Mouse (Mus musculus) midbrain, embryonic 15.5 days (tissue): ENCODE measurements around the gene Spg20. TPM values are rescaled to one million over a fixed set of nuclear protein-coding genes. Genes with fewer than 3 reads are reported as not detected.
A peak's percentile ranks its signal among the peaks of the same experiment; 100 is the strongest.

Experiments used
- ATAC-seq: fragments of 200-750 bp; cut with Nextera tagmentation; replicated peaks from 2 replicates; pipeline ENCODE4 v1.8.0; 2017; ENCODE audit warnings: moderate TSS enrichment
- H3K27ac ChIP-seq: fragments of 300-500 bp; sonication (generic); 2 replicates; pipeline ENCODE4 v1.5.1; 2015; ENCODE audit warnings: mild to moderate bottlenecking, inconsistent platforms
- H3K27me3 ChIP-seq: fragments of 300-500 bp; sonication (generic); replicated peaks from 2 replicates; pipeline ENCODE4 v1.6.1; 2015; ENCODE audit warnings: inconsistent platforms
- H3K36me3 ChIP-seq: fragments of 300-500 bp; sonication (generic); replicated peaks from 2 replicates; pipeline ENCODE4 v1.6.1; 2015; ENCODE audit warnings: inconsistent platforms
- H3K4me1 ChIP-seq: fragments of 300-500 bp; sonication (generic); 2 replicates; pipeline ENCODE4 v1.6.1; 2015; ENCODE audit warnings: inconsistent platforms
- H3K4me2 ChIP-seq: fragments of 300-500 bp; sonication (generic); 2 replicates; pipeline ENCODE4 v1.6.1; 2015; ENCODE audit warnings: inconsistent platforms, mild to moderate bottlenecking, moderate library complexity
- H3K4me3 ChIP-seq: fragments of 300-500 bp; sonication (generic); 2 replicates; pipeline ENCODE4 v1.5.1; 2015; ENCODE audit warnings: mild to moderate bottlenecking, inconsistent platforms
- H3K9ac ChIP-seq: fragments of 300-500 bp; sonication (generic); 2 replicates; pipeline ENCODE4 v1.6.1; 2015; ENCODE audit warnings: mild to moderate bottlenecking, inconsistent platforms
- H3K9me3 ChIP-seq: fragments of 300-500 bp; sonication (generic); 2 replicates; pipeline ENCODE4 v1.6.1; 2016; ENCODE audit warnings: inconsistent platforms
- WGBS: fragments of 180-500 bp; shearing (Covaris S2); methylation state at CpG from one replicate; pipeline ENCODE4 v1.1.7; 2015; ENCODE audit warnings: mixed read lengths; 5-methylcytosine and 5-hydroxymethylcytosine counted together
- polyA plus RNA-seq: library from polyadenylated mRNA; unstranded; fragments of >200 nt; fragmentation: Nextera tagmentation; extraction: Ambion mirVana; gene quantifications from 2 replicates; pipeline ENCODE4 v1.2.1, GENCODE M21; 2015

Spg20 gene
- polyA plus RNA-seq, 1 experiment from 2014 or later = 15.8 TPM

- ATAC-seq = no peak
- no peak overlapping the region for H3K4me2 ChIP-seq
- no peak overlapping the region for H3K9ac ChIP-seq
- no peaks in the 10 kb centered on the region for H3K36me3 ChIP-seq
- H3K9me3 ChIP-seq = no peaks in the 10 kb centered on the region
- H3K27me3 ChIP-seq = no peaks in the 10 kb centered on the region
- H3K4me3 ChIP-seq = no peak overlapping the region
- WGBS = 40% methylated on average over 6 of the region's 6 CpGs
- H3K4me1 ChIP-seq = no peaks in the 10 kb centered on the region
- no peak overlapping the region for H3K27ac ChIP-seq
Observed at GRCm38 (mm10) chr3:55084781-55085180, 27.1 kb upstream of the Spg20 start.

GRCm38 (mm10) chr3:55085716-55086115, 26.2 kb upstream of the Spg20 start:
- Histone ChIP-seq H3K4me3 (no peak overlapping the region), H3K27me3 (no peaks in the 10 kb centered on the region), H3K27ac (no peak overlapping the region), H3K4me2 (no peak overlapping the region), H3K36me3 (no peaks in the 10 kb centered on the region), H3K9ac (no peak overlapping the region), H3K4me1 (no peaks in the 10 kb centered on the region), H3K9me3 (no peaks in the 10 kb centered on the region)
- no peak for ATAC-seq
- 34% methylated on average over 3 of the region's 3 CpGs for WGBS

- H3K27me3 ChIP-seq = no peaks in the 10 kb centered on the region
- H3K9me3 ChIP-seq = no peaks in the 10 kb centered on the region
- whole genome bisulfite sequencing = 90% methylated on average over 5 of the region's 5 CpGs
- no peak overlapping the region for H3K9ac ChIP-seq
- no peaks in the 10 kb centered on the region for H3K36me3 ChIP-seq
- H3K4me2 ChIP-seq = no peak overlapping the region
- ATAC-seq = no peak
- no peak overlapping the region for H3K4me3 ChIP-seq
- H3K4me1 ChIP-seq = no peaks in the 10 kb centered on the region
- H3K27ac ChIP-seq = no peak overlapping the region
Observed at GRCm38 (mm10) chr3:55086948-55087347, 25.0 kb upstream of the Spg20 start.

GRCm38 (mm10) chr3:55087360-55087759, 24.5 kb upstream of the Spg20 start:
- Histone ChIP-seq H3K4me2 (no peak overlapping the region), H3K4me3 (no peak overlapping the region), H3K27me3 (no peaks in the 10 kb centered on the region), H3K27ac (no peak overlapping the region), H3K9me3 (no peaks in the 10 kb centered on the region), H3K36me3 (no peaks in the 10 kb centered on the region), H3K9ac (no peak overlapping the region), H3K4me1 (no peaks in the 10 kb centered on the region)
- no peak for ATAC-seq
- WGBS = 73% methylated on average over 4 of the region's 4 CpGs

GRCm38 (mm10) chr3:55088359-55088758, 23.5 kb upstream of the Spg20 start:
- H3K4me2 ChIP-seq = no peak overlapping the region
- ATAC-seq = no peak
- H3K9me3 ChIP-seq = no peaks in the 10 kb centered on the region
- H3K27ac ChIP-seq = no peak overlapping the region
- no peak overlapping the region for H3K9ac ChIP-seq
- H3K27me3 ChIP-seq = no peaks in the 10 kb centered on the region
- WGBS = 77% methylated on average over 4 of the region's 4 CpGs
- no peaks in the 10 kb centered on the region for H3K36me3 ChIP-seq
- no peaks in the 10 kb centered on the region for H3K4me1 ChIP-seq
- no peak overlapping the region for H3K4me3 ChIP-seq

GRCm38 (mm10) chr3:55088843-55089242, 23.1 kb upstream of the Spg20 start:
- H3K9me3 ChIP-seq = no peaks in the 10 kb centered on the region
- no peak overlapping the region for H3K4me2 ChIP-seq
- H3K36me3 ChIP-seq = no peaks in the 10 kb centered on the region
- no peaks in the 10 kb centered on the region for H3K4me1 ChIP-seq
- no peak overlapping the region for H3K4me3 ChIP-seq
- H3K9ac ChIP-seq = no peak overlapping the region
- WGBS = 89% methylated on average over 3 of the region's 3 CpGs
- H3K27ac ChIP-seq = no peak overlapping the region
- H3K27me3 ChIP-seq = no peaks in the 10 kb centered on the region
- ATAC-seq = no peak

GRCm38 (mm10) chr3:55089291-55089690, 22.6 kb upstream of the Spg20 start:
- ATAC-seq = no peak
- Histone ChIP-seq H3K9ac (no peak overlapping the region), H3K4me1 (no peaks in the 10 kb centered on the region), H3K36me3 (no peaks in the 10 kb centered on the region), H3K4me2 (no peak overlapping the region), H3K27me3 (no peaks in the 10 kb centered on the region), H3K27ac (no peak overlapping the region), H3K9me3 (no peaks in the 10 kb centered on the region), H3K4me3 (no peak overlapping the region)
- 85% methylated on average over 4 of the region's 4 CpGs for WGBS

GRCm38 (mm10) chr3:55093161-55093560, 18.7 kb upstream of the Spg20 start:
- H3K4me2 ChIP-seq = no peak overlapping the region
- H3K9ac ChIP-seq = no peak overlapping the region
- no peak for ATAC-seq
- no peaks in the 10 kb centered on the region for H3K9me3 ChIP-seq
- no peak overlapping the region for H3K4me3 ChIP-seq
- 76% methylated on average over 1 of the region's 1 CpGs for WGBS
- H3K27ac ChIP-seq = no peak overlapping the region
- H3K4me1 ChIP-seq = peaks cover 6% of the 10 kb centered on the region; the same call in 1 of the 2 replicates
- no peaks in the 10 kb centered on the region for H3K36me3 ChIP-seq
- no peaks in the 10 kb centered on the region for H3K27me3 ChIP-seq

- H3K27ac ChIP-seq = peak overlapping the region; percentile 39
- no peaks in the 10 kb centered on the region for H3K27me3 ChIP-seq
- no peak overlapping the region for H3K4me3 ChIP-seq
- H3K36me3 ChIP-seq = no peaks in the 10 kb centered on the region
- 22% methylated on average over 8 of the region's 8 CpGs for WGBS
- peak; percentile 62; the same call in 1 of the 2 replicates for ATAC-seq
- peaks cover 6% of the 10 kb centered on the region; the same call in 1 of the 2 replicates for H3K4me1 ChIP-seq
- no peak overlapping the region for H3K9ac ChIP-seq
- H3K4me2 ChIP-seq = no peak overlapping the region
- H3K9me3 ChIP-seq = no peaks in the 10 kb centered on the region
Observed at GRCm38 (mm10) chr3:55095968-55096654, 15.8 kb upstream of the Spg20 start.

- H3K9me3 ChIP-seq = no peaks in the 10 kb centered on the region
- 68% methylated on average over 2 of the region's 2 CpGs for WGBS
Observed at GRCm38 (mm10) chr3:55096655-55097005, 15.3 kb upstream of the Spg20 start.

GRCm38 (mm10) chr3:55097186-55097585, 14.7 kb upstream of the Spg20 start:
- Histone ChIP-seq H3K36me3 (no peaks in the 10 kb centered on the region), H3K27ac (no peak overlapping the region), H3K27me3 (no peaks in the 10 kb centered on the region), H3K4me2 (no peak overlapping the region), H3K9ac (no peak overlapping the region), H3K4me3 (no peak overlapping the region), H3K9me3 (no peaks in the 10 kb centered on the region), H3K4me1 (peaks cover 6% of the 10 kb centered on the region; the same call in 1 of the 2 replicates)
- ATAC-seq = no peak
- WGBS = 78% methylated on average over 2 of the region's 2 CpGs

More at GRCm38 (mm10) chr3:55096655-55097005, 15.3 kb upstream of the Spg20 start:
- H3K9ac ChIP-seq = no peak overlapping the region
- no peak for ATAC-seq
- H3K27ac ChIP-seq = peak overlapping the region; percentile 39
- H3K27me3 ChIP-seq = no peaks in the 10 kb centered on the region
- no peak overlapping the region for H3K4me2 ChIP-seq
- H3K36me3 ChIP-seq = no peaks in the 10 kb centered on the region
- no peak overlapping the region for H3K4me3 ChIP-seq
- peaks cover 6% of the 10 kb centered on the region; the same call in 1 of the 2 replicates for H3K4me1 ChIP-seq

- no peaks in the 10 kb centered on the region for H3K27me3 ChIP-seq
- H3K36me3 ChIP-seq = no peaks in the 10 kb centered on the region
- ATAC-seq = peak; percentile 60; the same call in 1 of the 2 replicates
- H3K27ac ChIP-seq = no peak overlapping the region
- no peaks in the 10 kb centered on the region for H3K9me3 ChIP-seq
- 27% methylated on average over 2 of the region's 2 CpGs for WGBS
- no peak overlapping the region for H3K4me2 ChIP-seq
- peaks cover 6% of the 10 kb centered on the region; the same call in 1 of the 2 replicates for H3K4me1 ChIP-seq
- no peak overlapping the region for H3K4me3 ChIP-seq
- no peak overlapping the region for H3K9ac ChIP-seq
Observed at GRCm38 (mm10) chr3:55098014-55098413, 13.9 kb upstream of the Spg20 start.

GRCm38 (mm10) chr3:55098990-55099389, 12.9 kb upstream of the Spg20 start:
- no peaks in the 10 kb centered on the region for H3K27me3 ChIP-seq
- H3K27ac ChIP-seq = no peak overlapping the region
- H3K4me3 ChIP-seq = no peak overlapping the region
- no peaks in the 10 kb centered on the region for H3K36me3 ChIP-seq
- H3K9me3 ChIP-seq = no peaks in the 10 kb centered on the region
- 84% methylated on average over 11 of the region's 11 CpGs for WGBS
- no peak for ATAC-seq
- no peak overlapping the region for H3K9ac ChIP-seq
- H3K4me2 ChIP-seq = no peak overlapping the region
- H3K4me1 ChIP-seq = peaks cover 6% of the 10 kb centered on the region; the same call in 1 of the 2 replicates
